Mouse (Mus musculus) intestine, postnatal 0 days (tissue): ENCODE measurements around the gene Fam234a. TPM values are rescaled to one million over a fixed set of nuclear protein-coding genes. Genes with fewer than 3 reads are reported as not detected.
"Not testable (repeated sequence)": the region's sequence is repeated elsewhere in the genome, so short reads cannot be mapped to it uniquely, and the experiment has no call there.

Source experiments
- ATAC-seq: fragments of 200-750 bp; cut with Nextera tagmentation; 2 replicates; pipeline ENCODE4 v1.8.0; 2017; ENCODE audit warnings: mild to moderate bottlenecking, moderate TSS enrichment, moderate library complexity
- H3K27ac ChIP-seq: fragments of 300-500 bp; sonication (generic); 2 replicates; pipeline ENCODE4 v1.5.1; 2014; ENCODE audit warnings: mild to moderate bottlenecking, low read depth, low read length, moderate library complexity
- H3K27me3 ChIP-seq: fragments of 300-500 bp; sonication (generic); replicated peaks from 2 replicates; pipeline ENCODE4 v1.6.1; 2014; ENCODE audit warnings: low read length, mixed read lengths; ENCODE audit not compliant: control insufficient read depth, insufficient read depth
- H3K36me3 ChIP-seq: fragments of 300-500 bp; sonication (generic); 2 replicates; pipeline ENCODE4 v1.6.1; 2014; ENCODE audit warnings: mild to moderate bottlenecking, moderate library complexity; ENCODE audit not compliant: control insufficient read depth, insufficient read depth
- H3K4me1 ChIP-seq: fragments of 300-500 bp; sonication (generic); replicated peaks from 2 replicates; pipeline ENCODE4 v1.6.1; 2014; ENCODE audit warnings: antibody characterized with exemption, low read length, mixed read lengths; ENCODE audit not compliant: control insufficient read depth, insufficient read depth
- H3K4me2 ChIP-seq: fragments of 300-500 bp; sonication (generic); replicated peaks from 2 replicates; pipeline ENCODE4 v1.6.1; 2014; ENCODE audit warnings: low read depth, mild to moderate bottlenecking, moderate library complexity
- H3K4me3 ChIP-seq: fragments of 300-500 bp; sonication (generic); 2 replicates; pipeline ENCODE4 v1.5.1; 2014; ENCODE audit warnings: low read depth, low read length
- H3K9ac ChIP-seq: fragments of 300-500 bp; sonication (generic); 2 replicates; pipeline ENCODE4 v1.6.1; 2014; ENCODE audit warnings: mild to moderate bottlenecking, low read depth, low read length
- H3K9me3 ChIP-seq: fragments of 300-500 bp; sonication (generic); 2 replicates; pipeline ENCODE4 v1.6.1; 2016; ENCODE audit warnings: mixed run types; ENCODE audit not compliant: control insufficient read depth
- CTCF ChIP-seq: sonication (generic); IDR thresholded peaks from 2 replicates; pipeline ENCODE4 v1.5.1; 2016; ENCODE audit warnings: low read depth, mild to moderate bottlenecking, control low read depth, antibody characterized with exemption, moderate library complexity
- WGBS: fragments of 180-500 bp; shearing (Covaris S2); extraction: QIAGEN DNeasy Blood & Tissue Kit; methylation state at CpG from one replicate; pipeline ENCODE4 v1.1.7; 2014; 5-methylcytosine and 5-hydroxymethylcytosine counted together
- polyA plus RNA-seq: library from polyadenylated mRNA; unstranded; fragments of >200 nt; fragmentation: Nextera tagmentation; extraction: Ambion mirVana; gene quantifications from 2 replicates; pipeline ENCODE4 v1.2.1, GENCODE M21; 2015

Fam234a gene
- polyA plus RNA-seq, 1 experiment from 2014 or later = 113 TPM

- H3K4me2 ChIP-seq = peak within 1 kb of the TSS; percentile 91
- peaks cover 29% of the 10 kb centered on the region for H3K27me3 ChIP-seq
- H3K27ac ChIP-seq = no peak within 1 kb of the TSS
- no peaks in the 10 kb centered on the region for H3K9me3 ChIP-seq
- peaks cover under 1% of the 10 kb centered on the region; the same call in 1 of the 2 replicates for H3K36me3 ChIP-seq
- no peak for ATAC-seq
- H3K4me3 ChIP-seq = peak within 1 kb of the TSS; percentile 48
- WGBS = 4% methylated on average over 22 of the region's 22 CpGs
- no peak for TF ChIP-seq CTCF
- peak within 1 kb of the TSS; percentile 22; the same call in 1 of the 2 replicates for H3K9ac ChIP-seq
- H3K4me1 ChIP-seq = no peaks in the 10 kb centered on the region; the same call in 1 of the 2 replicates
Observed at GRCm38 (mm10) chr17:26202737-26203136, 41.3 kb downstream of the Fam234a start, which contains the start of gene Rgs11. Rgs11 (plus strand) TSS chr17:26202951.

DNA sequence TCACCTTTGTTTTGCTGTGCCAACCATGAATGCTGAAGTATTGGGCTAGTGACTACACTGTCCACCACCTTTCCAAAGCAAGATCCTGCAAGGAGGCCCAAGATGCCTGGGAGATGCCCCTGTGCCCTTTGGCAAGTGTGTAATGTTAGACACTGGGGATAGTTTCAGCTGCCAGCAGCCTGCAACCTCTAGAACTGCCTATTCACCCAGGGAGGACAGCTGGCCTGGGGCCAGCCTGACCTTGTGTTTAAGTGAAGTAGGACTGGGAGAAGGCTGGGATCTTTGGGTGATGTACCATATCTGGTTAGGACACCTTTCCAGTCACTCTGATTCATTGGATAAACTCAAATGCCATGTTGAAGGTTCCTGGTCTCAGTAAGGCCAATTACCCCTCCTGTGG, 42.0 kb downstream of the Fam234a start:
- no peak for ATAC-seq
- Histone ChIP-seq H3K9ac (no peak overlapping the region), H3K4me1 (no peaks in the 10 kb centered on the region; the same call in 1 of the 2 replicates), H3K4me3 (no peak overlapping the region), H3K4me2 (no peak overlapping the region; the same call in 1 of the 2 replicates), H3K27ac (no peak overlapping the region), H3K27me3 (peaks cover 29% of the 10 kb centered on the region), H3K9me3 (no peaks in the 10 kb centered on the region), H3K36me3 (peaks cover 6% of the 10 kb centered on the region; the same call in 1 of the 2 replicates)
- no peak for TF ChIP-seq CTCF

DNA sequence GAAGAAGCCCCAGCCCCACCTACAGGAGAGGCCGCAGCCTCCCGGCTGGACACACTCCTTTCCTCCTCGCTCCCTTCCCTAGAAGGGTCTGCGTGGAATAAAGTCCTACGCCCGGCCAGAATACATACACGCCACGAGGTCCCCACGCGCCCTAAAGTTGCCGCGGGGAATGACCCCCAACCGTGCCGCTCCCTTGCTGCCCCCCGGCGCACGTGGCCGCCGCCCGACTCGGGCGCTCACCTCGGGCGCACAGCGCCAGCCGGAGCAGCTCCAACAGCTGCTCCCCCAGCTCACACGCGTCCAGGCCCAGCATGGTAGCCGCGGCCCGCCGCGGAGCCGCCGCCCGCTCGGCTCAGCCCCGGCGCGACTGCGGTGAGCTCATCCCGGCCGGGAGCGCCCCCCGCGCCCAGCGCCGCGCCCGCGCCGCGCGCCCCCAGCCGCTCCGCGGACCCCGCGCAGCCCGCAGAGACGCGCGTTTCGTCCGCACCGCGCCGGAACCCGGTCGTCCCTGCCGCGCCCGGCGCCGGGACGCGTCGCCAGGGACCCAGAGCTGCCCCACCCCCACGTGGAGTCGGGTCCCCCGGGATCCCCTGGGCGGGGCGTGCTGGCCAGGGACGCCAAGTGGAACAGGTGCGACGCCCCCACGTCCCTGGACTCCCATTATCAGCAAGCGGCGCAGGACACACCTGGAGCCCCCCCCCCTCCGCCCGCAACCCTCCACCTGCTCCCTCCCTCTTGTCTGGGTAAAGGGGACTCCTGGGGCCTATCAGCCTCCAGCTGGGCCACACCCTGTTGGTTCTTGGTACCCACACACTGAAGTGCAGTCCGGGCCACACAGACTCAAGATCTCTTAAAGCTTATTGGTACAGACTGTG, 43.0 kb downstream of the Fam234a start:
- H3K27ac ChIP-seq = no peak overlapping the region
- H3K36me3 ChIP-seq = peaks cover 13% of the 10 kb centered on the region
- no peaks in the 10 kb centered on the region for H3K9me3 ChIP-seq
- no peaks in the 10 kb centered on the region; the same call in 1 of the 2 replicates for H3K4me1 ChIP-seq
- TF ChIP-seq CTCF = no peak
- H3K4me2 ChIP-seq = peak overlapping the region; percentile 99
- H3K27me3 ChIP-seq = peaks cover 29% of the 10 kb centered on the region
- peak overlapping the region; percentile 46 for H3K4me3 ChIP-seq
- WGBS = under 1% methylated on average over 86 of the region's 92 CpGs
- peak overlapping the region; percentile 51 for H3K9ac ChIP-seq
- ATAC-seq = no peak; the same call in 1 of the 2 replicates

DNA sequence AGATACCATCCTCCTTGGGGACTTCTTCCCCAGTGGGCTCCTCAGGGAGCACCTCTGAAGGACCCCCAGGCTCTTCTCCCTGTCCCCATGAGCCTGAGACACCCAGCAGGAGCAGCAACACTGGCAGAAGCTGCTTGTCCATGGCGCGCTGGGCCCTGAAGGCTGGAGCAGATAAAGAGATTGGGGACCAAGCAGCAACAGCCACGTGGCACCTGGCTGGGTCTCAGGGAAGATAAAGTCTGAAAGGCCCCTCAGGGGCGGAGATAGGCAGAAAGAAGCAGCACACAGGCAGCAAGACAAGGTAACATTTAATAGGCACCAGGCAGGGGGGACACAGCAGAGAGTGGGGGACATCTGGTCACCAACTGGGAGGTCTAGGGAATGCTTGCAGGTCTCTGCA, 45.1 kb downstream of the Fam234a start, which contains the start of gene Pdia2:
Gene Pdia2, minus strand, starts transcription at position 196 of the 400 bp plus-strand sequence.
- no peak for TF ChIP-seq CTCF
- 37% methylated on average over 4 of the region's 4 CpGs for WGBS

DNA sequence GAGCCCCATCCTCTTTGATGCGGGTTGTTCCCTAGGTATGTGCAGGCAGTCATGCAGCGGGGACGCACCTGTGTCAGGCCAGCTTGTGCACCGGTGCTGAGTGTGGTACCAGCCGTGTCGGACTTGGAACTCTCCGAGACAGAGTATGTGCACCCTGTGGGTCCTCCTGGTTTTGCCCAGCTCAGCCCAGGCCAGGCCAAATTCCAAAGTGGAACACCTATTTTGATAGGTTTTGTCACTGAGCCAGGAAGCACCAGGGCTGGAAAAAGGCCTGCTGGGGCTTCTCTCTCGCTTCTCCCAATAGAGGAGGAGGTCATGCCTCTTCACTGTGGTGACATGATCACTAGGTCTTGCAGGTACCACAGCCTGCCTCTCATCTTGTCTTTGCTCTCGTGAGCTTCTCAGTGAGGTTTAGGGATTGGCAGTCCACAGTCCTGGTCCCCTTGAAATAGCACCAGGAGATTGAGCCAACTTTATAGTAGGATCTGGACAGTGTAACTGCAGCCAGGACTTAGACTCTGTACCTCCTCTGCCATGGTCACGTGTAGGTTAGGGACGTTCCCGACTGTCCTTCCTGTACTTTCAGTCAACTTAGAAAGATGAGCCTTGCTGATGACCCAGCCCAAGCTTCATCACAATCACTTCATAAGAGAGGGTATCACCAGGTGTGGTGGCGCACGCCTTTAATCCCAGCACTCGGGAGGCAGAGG, 51.4 kb downstream of the Fam234a start:
- Histone ChIP-seq H3K4me2 (no peak overlapping the region), H3K27ac (no peak overlapping the region), H3K27me3 (no peaks in the 10 kb centered on the region), H3K36me3 (peaks cover 94% of the 10 kb centered on the region), H3K4me3 (no peak overlapping the region), H3K9ac (no peak overlapping the region), H3K4me1 (no peaks in the 10 kb centered on the region), H3K9me3 (no peaks in the 10 kb centered on the region)
- no peak for TF ChIP-seq CTCF
- no peak for ATAC-seq
- 96% methylated on average over 15 of the region's 15 CpGs for WGBS

More for the DNA sequence above, 45.1 kb downstream of the Fam234a start, which contains the start of gene Pdia2:
- Histone ChIP-seq H3K9ac (no peak within 1 kb of the TSS), H3K9me3 (no peaks in the 10 kb centered on the region), H3K4me3 (no peak within 1 kb of the TSS), H3K27me3 (peaks cover 23% of the 10 kb centered on the region), H3K4me2 (no peak within 1 kb of the TSS), H3K36me3 (peaks cover 35% of the 10 kb centered on the region), H3K4me1 (no peaks in the 10 kb centered on the region; the same call in 1 of the 2 replicates), H3K27ac (no peak within 1 kb of the TSS)
- ATAC-seq = no peak

DNA sequence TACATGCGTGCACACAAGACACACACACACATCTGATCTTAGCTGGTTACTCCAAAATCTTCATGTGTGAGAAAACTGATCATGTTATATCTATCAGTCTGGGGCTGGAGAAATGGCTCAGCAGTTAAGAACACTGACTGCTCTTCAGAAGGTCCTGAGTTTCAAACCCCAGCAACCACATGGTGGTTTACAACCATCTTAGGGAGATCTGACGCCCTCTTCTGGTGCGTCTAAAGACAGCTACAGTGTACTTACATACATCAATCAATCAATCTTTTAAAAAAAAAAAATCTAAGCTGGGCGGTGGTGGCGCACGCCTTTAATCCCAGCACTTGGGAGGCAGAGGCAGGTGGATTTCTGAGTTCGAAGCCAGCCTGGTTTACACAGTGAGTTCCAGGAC, 52.6 kb downstream of the Fam234a start:
- not testable (repeated sequence) for H3K4me1 ChIP-seq, H3K9ac ChIP-seq, H3K27ac ChIP-seq, H3K4me2 ChIP-seq, H3K4me3 ChIP-seq, ATAC-seq, H3K27me3 ChIP-seq, H3K9me3 ChIP-seq
- peaks cover 92% of the 10 kb centered on the region for H3K36me3 ChIP-seq
- WGBS = 83% methylated on average over 7 of the region's 7 CpGs
- TF ChIP-seq CTCF = peak; percentile 19
